Mouse (Mus musculus) myocyte (in vitro differentiated cells): ENCODE results near the gene Klhl41.

Source experiments
- CEBPB ChIP-seq: IDR thresholded peaks from 2 replicates; pipeline ENCODE4 v1.6.1; 2011; ENCODE audit warnings: mild to moderate bottlenecking, moderate library complexity; ENCODE audit not compliant: poor library complexity, insufficient read depth, severe bottlenecking
- MAX ChIP-seq: IDR thresholded peaks from one replicate; pipeline ENCODE4 v1.6.1; 2011; ENCODE audit warnings: low read depth, mild to moderate bottlenecking, control low read depth
- MYOG ChIP-seq, 3 experiments: IDR thresholded peaks; one replicate each; pipeline ENCODE4 v1.6.1; 2011; ENCODE audit warnings: control low read depth in 2 of 3, low read depth in 2 of 3, mild to moderate bottlenecking in 2 of 3; ENCODE audit not compliant: insufficient read length in 2 of 3, control insufficient read depth in 1 of 3, insufficient read depth in 1 of 3
- POLR2A ChIP-seq: IDR thresholded peaks from one replicate; pipeline ENCODE4 v1.6.1; 2011; ENCODE audit warnings: low read depth, mild to moderate bottlenecking, control low read depth, moderate library complexity; ENCODE audit not compliant: insufficient read length
- POLR2AphosphoS2 ChIP-seq: IDR thresholded peaks from one replicate; pipeline ENCODE4 v1.6.1; 2011; ENCODE audit warnings: low read depth, control low read depth; ENCODE audit not compliant: insufficient read length
- SRF ChIP-seq: IDR thresholded peaks from one replicate; pipeline ENCODE4 v1.6.1; 2011; ENCODE audit warnings: low read depth; ENCODE audit not compliant: control insufficient read depth, insufficient read length

- TF ChIP-seq POLR2AphosphoS2, result peak; percentile 33
- TF ChIP-seq SRF, result no peak
- TF ChIP-seq POLR2A, result peak; percentile 53
- no peak for TF ChIP-seq MAX
- no peak for TF ChIP-seq MYOG (IDR thresholded peaks at IDR 0.05; ENCODE audit: control insufficient read depth in 1 of 3, insufficient read depth in 1 of 3, insufficient read length in 2 of 3, low read depth in 2 of 3)
- no peak for TF ChIP-seq CEBPB
Observed at GRCm38 (mm10) chr2:69712981-69713625, 43.2 kb downstream of the Klhl41 start, which contains the start of gene Fastkd1.
